Mouse (Mus musculus) neural tube, embryonic 14.5 days (tissue): ENCODE measurements around the gene Inka1. TPM values are rescaled to one million over a fixed set of nuclear protein-coding genes. Genes with fewer than 3 reads are reported as not detected.

Source experiments
- ATAC-seq: fragments of 200-750 bp; cut with Nextera tagmentation; 2 replicates; pipeline ENCODE4 v1.8.0; 2017; ENCODE audit warnings: low read depth, mild to moderate bottlenecking, moderate TSS enrichment, moderate library complexity
- H3K27ac ChIP-seq: fragments of 300-500 bp; sonication (generic); 2 replicates; pipeline ENCODE4 v1.5.1; 2014; ENCODE audit warnings: low read depth, mild to moderate bottlenecking, control low read depth, low read length, moderate library complexity, mixed read lengths
- H3K27me3 ChIP-seq: fragments of 300-500 bp; sonication (generic); 2 replicates; pipeline ENCODE4 v1.6.1; 2014; ENCODE audit warnings: low read length; ENCODE audit not compliant: control insufficient read depth, insufficient read depth
- H3K36me3 ChIP-seq: fragments of 300-500 bp; sonication (generic); 2 replicates; pipeline ENCODE4 v1.6.1; 2014; ENCODE audit warnings: low read length, mixed read lengths; ENCODE audit not compliant: control insufficient read depth, insufficient read depth
- H3K4me1 ChIP-seq: fragments of 300-500 bp; sonication (generic); 2 replicates; pipeline ENCODE4 v1.6.1; 2014; ENCODE audit warnings: low read length; ENCODE audit not compliant: control insufficient read depth, insufficient read depth
- H3K4me2 ChIP-seq: fragments of 300-500 bp; sonication (generic); 2 replicates; pipeline ENCODE4 v1.6.1; 2014; ENCODE audit warnings: mild to moderate bottlenecking, low read depth, low read length, control low read depth
- H3K4me3 ChIP-seq: fragments of 300-500 bp; sonication (generic); 2 replicates; pipeline ENCODE4 v1.5.1; 2014; ENCODE audit warnings: low read depth, low read length, control low read depth, mixed read lengths
- H3K9ac ChIP-seq: fragments of 300-500 bp; sonication (generic); replicated peaks from 2 replicates; pipeline ENCODE4 v1.6.1; 2014; ENCODE audit warnings: low read depth, mild to moderate bottlenecking, control low read depth, low read length, mixed read lengths
- H3K9me3 ChIP-seq: fragments of 300-500 bp; sonication (generic); 2 replicates; pipeline ENCODE4 v1.6.1; 2016; ENCODE audit warnings: low read length; ENCODE audit not compliant: control insufficient read depth
- WGBS: fragments of 180-500 bp; shearing (Covaris S2); extraction: QIAGEN DNeasy Blood & Tissue Kit; methylation state at CpG from one replicate; pipeline ENCODE4 v1.1.7; 2014; 5-methylcytosine and 5-hydroxymethylcytosine counted together
- polyA plus RNA-seq: library from polyadenylated mRNA; unstranded; fragments of >200 nt; fragmentation: Nextera tagmentation; extraction: Ambion mirVana; gene quantifications from 2 replicates; pipeline ENCODE4 v1.2.1, GENCODE M21; 2014

Gene Inka1
- polyA plus RNA-seq, 1 experiment from 2014 or later: 10.4 TPM

GRCm38 (mm10) chr9:107950460-107951355, 35.0 kb downstream of the Inka1 start:
- peak overlapping the region; percentile 84 for H3K4me2 ChIP-seq
- peak; percentile 96 for ATAC-seq
- no peaks in the 10 kb centered on the region for H3K27me3 ChIP-seq
- 10% methylated on average over 45 of the region's 45 CpGs for WGBS
- peak overlapping the region; percentile 87 for H3K27ac ChIP-seq
- 0 out of 2 replicates have a peak, but pooled peaks cover 4% of the 10 kb centered on the region for H3K4me1 ChIP-seq
- peak overlapping the region; percentile 55 for H3K9ac ChIP-seq
- peaks cover 3% of the 10 kb centered on the region; the same call in 1 of the 2 replicates for H3K36me3 ChIP-seq
- H3K4me3 ChIP-seq: peak overlapping the region; percentile 39
- no peaks in the 10 kb centered on the region for H3K9me3 ChIP-seq

GRCm38 (mm10) chr9:107949922-107950235, 35.8 kb downstream of the Inka1 start, which contains the start of gene Traip:
Gene Traip (plus strand): TSS chr9:107950136.
- 90% methylated on average over 10 of the region's 10 CpGs for WGBS
- H3K9me3 ChIP-seq: no peaks in the 10 kb centered on the region
- ATAC-seq: no peak

DNA sequence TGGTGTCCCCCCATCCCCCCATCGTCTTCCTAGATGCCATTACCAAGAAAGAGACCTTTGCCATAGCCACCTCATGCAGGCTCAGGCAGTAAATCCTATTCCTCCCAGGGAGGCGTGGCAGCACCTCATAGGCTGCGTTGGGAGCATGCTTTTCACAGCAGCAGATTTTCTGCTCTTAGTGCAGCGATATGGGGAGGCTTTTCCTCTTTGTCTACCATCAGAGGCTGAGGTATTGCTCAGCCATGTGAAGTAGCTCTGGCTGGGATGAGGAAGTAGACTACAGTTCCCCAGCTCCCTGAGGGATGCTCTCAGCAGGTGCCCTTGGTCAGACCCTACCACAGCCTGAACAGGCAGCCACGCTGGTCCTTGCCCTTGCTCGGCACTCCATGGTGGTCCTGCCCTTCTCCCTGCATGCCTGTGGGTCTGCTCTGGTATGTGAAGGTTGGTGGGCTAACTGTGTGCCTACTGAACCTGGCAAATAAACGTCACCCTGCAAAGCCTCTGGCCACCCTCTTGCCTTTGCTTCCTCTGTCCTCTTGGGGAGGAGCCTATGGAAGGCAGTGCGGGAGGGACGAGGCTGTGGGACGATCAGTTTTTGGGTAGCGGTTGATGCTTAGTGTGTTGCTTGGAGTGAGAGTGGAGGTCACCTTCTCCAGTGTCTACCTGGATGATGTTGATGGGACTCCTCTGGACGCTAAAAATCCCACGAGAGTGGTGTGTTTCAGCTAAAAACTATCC, 36.3 kb downstream of the Inka1 start:
- H3K9ac ChIP-seq: no peak overlapping the region
- H3K9me3 ChIP-seq: no peaks in the 10 kb centered on the region
- 84% methylated on average over 13 of the region's 13 CpGs for WGBS
- H3K4me3 ChIP-seq: no peak overlapping the region
- no peak for ATAC-seq
- no peak overlapping the region for H3K27ac ChIP-seq
- peaks cover 3% of the 10 kb centered on the region; the same call in 1 of the 2 replicates for H3K36me3 ChIP-seq
- 0 out of 2 replicates have a peak, but pooled peaks cover 4% of the 10 kb centered on the region for H3K4me1 ChIP-seq
- H3K4me2 ChIP-seq: no peak overlapping the region
- no peaks in the 10 kb centered on the region for H3K27me3 ChIP-seq

More at GRCm38 (mm10) chr9:107949922-107950235, 35.8 kb downstream of the Inka1 start, which contains the start of gene Traip:
- Histone ChIP-seq H3K4me2 (peak within 1 kb of the TSS; percentile 84), H3K9ac (peak within 1 kb of the TSS; percentile 55), H3K4me1 (0 out of 2 replicates have a peak, but pooled peaks cover 4% of the 10 kb centered on the region), H3K27ac (peak within 1 kb of the TSS; percentile 87), H3K36me3 (peaks cover 3% of the 10 kb centered on the region; the same call in 1 of the 2 replicates), H3K27me3 (no peaks in the 10 kb centered on the region), H3K4me3 (peak within 1 kb of the TSS; percentile 39)

GRCm38 (mm10) chr9:107947241-107948194, 38.2 kb downstream of the Inka1 start:
- no peak overlapping the region for H3K9ac ChIP-seq
- no peak overlapping the region for H3K4me2 ChIP-seq
- no peak for ATAC-seq
- no peak overlapping the region for H3K4me3 ChIP-seq
- WGBS: 90% methylated on average over 31 of the region's 31 CpGs
- H3K9me3 ChIP-seq: no peaks in the 10 kb centered on the region
- H3K36me3 ChIP-seq: peaks cover 3% of the 10 kb centered on the region; the same call in 1 of the 2 replicates
- no peaks in the 10 kb centered on the region for H3K27me3 ChIP-seq
- 0 out of 2 replicates have a peak, but pooled peaks cover 4% of the 10 kb centered on the region for H3K4me1 ChIP-seq
- H3K27ac ChIP-seq: no peak overlapping the region

- Histone ChIP-seq H3K9ac (peak overlapping the region; percentile 59), H3K4me2 (peak overlapping the region; percentile 81), H3K9me3 (no peaks in the 10 kb centered on the region), H3K27ac (no peak overlapping the region), H3K4me3 (peak overlapping the region; percentile 43), H3K36me3 (no peaks in the 10 kb centered on the region), H3K27me3 (no peaks in the 10 kb centered on the region; the same call in 1 of the 2 replicates), H3K4me1 (peaks cover 13% of the 10 kb centered on the region)
- ATAC-seq: peak; percentile 12; the same call in 1 of the 2 replicates
- WGBS: 7% methylated on average over 3 of the region's 3 CpGs
These were observed 48.8 kb downstream of the Inka1 start for GRCm38 (mm10) chr9:107936831-107937230.

- ATAC-seq: peak; percentile 60
- H3K27me3 ChIP-seq: no peaks in the 10 kb centered on the region; the same call in 1 of the 2 replicates
- no peak overlapping the region for H3K27ac ChIP-seq
- peak overlapping the region; percentile 81 for H3K4me2 ChIP-seq
- under 1% methylated on average over 29 of the region's 29 CpGs for WGBS
- H3K9ac ChIP-seq: peak overlapping the region; percentile 59
- H3K4me1 ChIP-seq: peaks cover 13% of the 10 kb centered on the region
- H3K9me3 ChIP-seq: no peaks in the 10 kb centered on the region
- H3K36me3 ChIP-seq: no peaks in the 10 kb centered on the region
- peak overlapping the region; percentile 43 for H3K4me3 ChIP-seq
These were observed 49.4 kb downstream of the Inka1 start for GRCm38 (mm10) chr9:107936215-107936822.

DNA sequence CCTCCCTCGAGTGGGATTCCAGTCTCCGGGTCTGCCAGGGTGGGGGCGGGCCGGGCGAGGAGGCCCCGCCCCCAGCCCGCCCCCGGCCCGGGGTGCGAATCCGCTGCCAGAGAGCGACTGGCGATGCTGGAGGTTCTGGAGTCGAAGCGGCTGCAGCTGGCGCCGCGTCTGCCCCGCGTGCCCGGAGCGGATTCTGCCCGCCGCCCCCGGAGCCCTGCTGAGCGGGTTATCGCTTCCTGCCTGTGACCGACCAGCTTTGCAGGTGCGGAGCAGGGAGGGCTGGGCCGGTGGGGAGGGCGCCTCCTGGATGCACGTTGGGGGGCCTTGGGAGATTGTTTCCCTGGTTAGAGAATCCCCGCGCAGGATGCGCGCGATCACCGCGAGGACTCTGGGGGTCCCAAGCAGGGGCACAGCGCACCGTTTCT, 49.9 kb downstream of the Inka1 start:
- Histone ChIP-seq H3K4me3 (peak overlapping the region; percentile 43), H3K9me3 (no peaks in the 10 kb centered on the region), H3K4me1 (peaks cover 13% of the 10 kb centered on the region), H3K9ac (peak overlapping the region; percentile 59), H3K27ac (no peak overlapping the region), H3K27me3 (no peaks in the 10 kb centered on the region; the same call in 1 of the 2 replicates), H3K4me2 (peak overlapping the region; percentile 81), H3K36me3 (no peaks in the 10 kb centered on the region)
- WGBS: 1% methylated on average over 41 of the region's 41 CpGs
- ATAC-seq: peak; percentile 61; the same call in 1 of the 2 replicates

DNA sequence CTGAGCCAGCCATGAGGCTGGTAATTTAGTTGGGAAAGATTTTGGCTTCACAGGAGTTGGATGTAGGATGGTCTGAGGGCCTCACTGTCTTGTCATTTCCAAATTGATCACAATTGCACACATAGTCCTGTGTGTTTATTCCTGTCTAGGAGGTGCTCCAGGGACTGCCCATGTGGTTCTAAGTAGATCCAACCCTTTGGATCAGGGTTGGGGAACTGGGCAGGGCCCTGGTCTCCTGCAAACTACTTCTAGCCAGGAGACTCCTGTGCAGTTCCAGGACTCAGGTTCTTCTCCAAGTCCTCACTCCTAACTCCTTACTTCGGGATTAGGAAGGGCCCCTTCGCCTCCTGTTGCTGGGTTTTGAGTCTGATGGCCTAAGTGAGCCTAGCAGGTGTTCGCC, 50.3 kb downstream of the Inka1 start, which contains the start of gene Camkv:
TSS of gene Camkv (plus strand) at position 301 of the 400 bp plus-strand sequence.
- Histone ChIP-seq H3K4me3 (peak within 1 kb of the TSS; percentile 43), H3K27ac (no peak within 1 kb of the TSS)
- 7% methylated on average over 3 of the region's 3 CpGs for WGBS

More for the DNA sequence above, 50.3 kb downstream of the Inka1 start, which contains the start of gene Camkv:
- H3K27me3 ChIP-seq: no peaks in the 10 kb centered on the region; the same call in 1 of the 2 replicates
- H3K36me3 ChIP-seq: no peaks in the 10 kb centered on the region
- H3K4me1 ChIP-seq: peaks cover 13% of the 10 kb centered on the region
- no peaks in the 10 kb centered on the region for H3K9me3 ChIP-seq
- H3K4me2 ChIP-seq: peak within 1 kb of the TSS; percentile 81
- H3K9ac ChIP-seq: peak within 1 kb of the TSS; percentile 59
- no peak for ATAC-seq
